Mouse (Mus musculus): ENCODE measurements around the gene Depdc1b. TPM values are rescaled to one million over a fixed set of nuclear protein-coding genes. Genes with fewer than 3 reads are reported as not detected.
A peak's percentile ranks its signal among the peaks of the same experiment; 100 is the strongest.

The Depdc1b gene
- polyA plus RNA-seq, 1 experiment, result 11.2 TPM

GRCm38 (mm10) chr13:108304680-108305079 lies 11.5 kb upstream of the Depdc1b start:
- H3K27ac ChIP-seq (ENCODE audit: insufficient read depth, low read depth, low read length), result no peak overlapping the region
- no peaks in the 10 kb centered on the region; the same call in 1 of the 2 replicates for H3K27me3 ChIP-seq (replicated peaks; ENCODE audit: control insufficient read depth, insufficient read depth, low read length)
- no peak overlapping the region for H3K4me3 ChIP-seq (ENCODE audit: insufficient read depth, low read depth, low read length)
- no peak for DNase-seq
- WGBS, result 58% methylated on average over 2 of the region's 2 CpGs
- H3K36me3 ChIP-seq (ENCODE audit: control insufficient read depth, insufficient read depth, low read length), result no peaks in the 10 kb centered on the region
- H3K4me1 ChIP-seq (ENCODE audit: control insufficient read depth, insufficient read depth, low read length), result peaks cover 4% of the 10 kb centered on the region; the same call in 1 of the 2 replicates
- no peak for TF ChIP-seq CTCF (conservative IDR thresholded peaks at IDR 0.05; ENCODE audit: insufficient read depth, insufficient read length, low read depth, low read length)
- no peak for TF ChIP-seq POLR2A (IDR thresholded peaks at IDR 0.05; ENCODE audit: low read depth, low read length)

GRCm38 (mm10) chr13:108316487-108316903 lies 363 bp downstream of the Depdc1b start:
- no peaks in the 10 kb centered on the region for H3K36me3 ChIP-seq (ENCODE audit: control insufficient read depth, insufficient read depth, low read length)
- no peaks in the 10 kb centered on the region for H3K27me3 ChIP-seq (replicated peaks; ENCODE audit: control insufficient read depth, insufficient read depth, low read length)
- H3K4me1 ChIP-seq (ENCODE audit: control insufficient read depth, insufficient read depth, low read length), result peaks cover 3% of the 10 kb centered on the region; the same call in 1 of the 2 replicates
- 1% methylated on average over 32 of the region's 32 CpGs for WGBS
- peak overlapping the region; percentile 76 for H3K4me3 ChIP-seq (ENCODE audit: insufficient read depth, low read depth, low read length)
- no peak for DNase-seq
- no peak overlapping the region for H3K27ac ChIP-seq (ENCODE audit: insufficient read depth, low read depth, low read length)
- TF ChIP-seq POLR2A (IDR thresholded peaks at IDR 0.05; ENCODE audit: low read depth, low read length) (no peak), CTCF (conservative IDR thresholded peaks at IDR 0.05; ENCODE audit: insufficient read depth, insufficient read length, low read depth, low read length) (no peak)

- WGBS, result 84% methylated on average over 2 of the region's 2 CpGs
- no peak for TF ChIP-seq CTCF (conservative IDR thresholded peaks at IDR 0.05; ENCODE audit: insufficient read depth, insufficient read length, low read depth, low read length)
- TF ChIP-seq POLR2A (IDR thresholded peaks at IDR 0.05; ENCODE audit: low read depth, low read length), result no peak
Measured at GRCm38 (mm10) chr13:108317414-108317813, 1.3 kb downstream of the Depdc1b start.

GRCm38 (mm10) chr13:108319028-108319427 lies 2.9 kb downstream of the Depdc1b start:
- peak; percentile 62 for DNase-seq
- no peak for TF ChIP-seq POLR2A (IDR thresholded peaks at IDR 0.05; ENCODE audit: low read depth, low read length)
- TF ChIP-seq CTCF (conservative IDR thresholded peaks at IDR 0.05; ENCODE audit: insufficient read depth, insufficient read length, low read depth, low read length), result no peak
- Histone ChIP-seq H3K4me3 (ENCODE audit: insufficient read depth, low read depth, low read length) (no peak overlapping the region), H3K27ac (ENCODE audit: insufficient read depth, low read depth, low read length) (no peak overlapping the region), H3K36me3 (ENCODE audit: control insufficient read depth, insufficient read depth, low read length) (no peaks in the 10 kb centered on the region), H3K4me1 (ENCODE audit: control insufficient read depth, insufficient read depth, low read length) (peaks cover 7% of the 10 kb centered on the region; the same call in 1 of the 2 replicates), H3K27me3 (replicated peaks; ENCODE audit: control insufficient read depth, insufficient read depth, low read length) (no peaks in the 10 kb centered on the region)
- 90% methylated on average over 8 of the region's 8 CpGs for WGBS

More at GRCm38 (mm10) chr13:108317414-108317813, 1.3 kb downstream of the Depdc1b start:
- DNase-seq, result no peak
- Histone ChIP-seq H3K4me3 (ENCODE audit: insufficient read depth, low read depth, low read length) (no peak overlapping the region), H3K4me1 (ENCODE audit: control insufficient read depth, insufficient read depth, low read length) (peaks cover 3% of the 10 kb centered on the region; the same call in 1 of the 2 replicates), H3K27ac (ENCODE audit: insufficient read depth, low read depth, low read length) (no peak overlapping the region), H3K36me3 (ENCODE audit: control insufficient read depth, insufficient read depth, low read length) (no peaks in the 10 kb centered on the region), H3K27me3 (replicated peaks; ENCODE audit: control insufficient read depth, insufficient read depth, low read length) (no peaks in the 10 kb centered on the region)

GRCm38 (mm10) chr13:108320216-108320615 lies 4.1 kb downstream of the Depdc1b start:
- Histone ChIP-seq H3K36me3 (ENCODE audit: control insufficient read depth, insufficient read depth, low read length) (no peaks in the 10 kb centered on the region), H3K4me3 (ENCODE audit: insufficient read depth, low read depth, low read length) (no peak overlapping the region), H3K27me3 (replicated peaks; ENCODE audit: control insufficient read depth, insufficient read depth, low read length) (no peaks in the 10 kb centered on the region), H3K4me1 (ENCODE audit: control insufficient read depth, insufficient read depth, low read length) (peaks cover 16% of the 10 kb centered on the region), H3K27ac (ENCODE audit: insufficient read depth, low read depth, low read length) (no peak overlapping the region)
- whole genome bisulfite sequencing, result 91% methylated on average over 8 of the region's 8 CpGs
- no peak for TF ChIP-seq POLR2A (IDR thresholded peaks at IDR 0.05; ENCODE audit: low read depth, low read length)
- no peak for TF ChIP-seq CTCF (conservative IDR thresholded peaks at IDR 0.05; ENCODE audit: insufficient read depth, insufficient read length, low read depth, low read length)
- DNase-seq, result no peak

- no peaks in the 10 kb centered on the region for H3K27me3 ChIP-seq (replicated peaks; ENCODE audit: control insufficient read depth, insufficient read depth, low read length)
- no peak overlapping the region for H3K4me3 ChIP-seq (ENCODE audit: insufficient read depth, low read depth, low read length)
- H3K36me3 ChIP-seq (ENCODE audit: control insufficient read depth, insufficient read depth, low read length), result no peaks in the 10 kb centered on the region
- TF ChIP-seq POLR2A (IDR thresholded peaks at IDR 0.05; ENCODE audit: low read depth, low read length) (no peak), CTCF (conservative IDR thresholded peaks at IDR 0.05; ENCODE audit: insufficient read depth, insufficient read length, low read depth, low read length) (no peak)
- peaks cover 23% of the 10 kb centered on the region for H3K4me1 ChIP-seq (ENCODE audit: control insufficient read depth, insufficient read depth, low read length)
- no peak for DNase-seq
- H3K27ac ChIP-seq (ENCODE audit: insufficient read depth, low read depth, low read length), result no peak overlapping the region
- WGBS, result 69% methylated on average over 2 of the region's 2 CpGs
Measured at GRCm38 (mm10) chr13:108322466-108322865, 6.3 kb downstream of the Depdc1b start.

- no peak overlapping the region for H3K4me3 ChIP-seq (ENCODE audit: insufficient read depth, low read depth, low read length)
- H3K36me3 ChIP-seq (ENCODE audit: control insufficient read depth, insufficient read depth, low read length), result no peaks in the 10 kb centered on the region
- no peaks in the 10 kb centered on the region for H3K27me3 ChIP-seq (replicated peaks; ENCODE audit: control insufficient read depth, insufficient read depth, low read length)
- no peak for DNase-seq
- peaks cover 24% of the 10 kb centered on the region for H3K4me1 ChIP-seq (ENCODE audit: control insufficient read depth, insufficient read depth, low read length)
- H3K27ac ChIP-seq (ENCODE audit: insufficient read depth, low read depth, low read length), result peak overlapping the region; percentile 39
- TF ChIP-seq CTCF (conservative IDR thresholded peaks at IDR 0.05; ENCODE audit: insufficient read depth, insufficient read length, low read depth, low read length) (no peak), POLR2A (IDR thresholded peaks at IDR 0.05; ENCODE audit: low read depth, low read length) (no peak)
- 93% methylated on average over 2 of the region's 2 CpGs for WGBS
Measured at GRCm38 (mm10) chr13:108323317-108323716, 7.2 kb downstream of the Depdc1b start.
